Mouse (Mus musculus): Measurements from ENCODE around the gene Cdca4. TPM values are rescaled to one million over a fixed set of nuclear protein-coding genes. Genes with fewer than 3 reads are reported as not detected.

The Cdca4 gene
- total RNA-seq (2017): 30.7 and 32.0 TPM in 2 replicates

GRCm38 (mm10) chr12:112829244-112829864, at the start of gene Cdca4:
Cdca4 (minus strand) TSS chr12:112829423.
- ATAC-seq (ENCODE audit: extremely low read depth, insufficient number of reproducible peaks, low FRiP score, poor library complexity, severe bottlenecking): peak; percentile 95

GRCm38 (mm10) chr12:112877607-112878020, 48.4 kb upstream of the Cdca4 start:
- ATAC-seq (ENCODE audit: extremely low read depth, insufficient number of reproducible peaks, low FRiP score, poor library complexity, severe bottlenecking): no peak

- no peak for ATAC-seq (ENCODE audit: extremely low read depth, insufficient number of reproducible peaks, low FRiP score, poor library complexity, severe bottlenecking)
Measured at GRCm38 (mm10) chr12:112877073-112877576, 47.9 kb upstream of the Cdca4 start.

- ATAC-seq (ENCODE audit: extremely low read depth, insufficient number of reproducible peaks, low FRiP score, poor library complexity, severe bottlenecking): no peak
Measured at GRCm38 (mm10) chr12:112876332-112877072, 47.3 kb upstream of the Cdca4 start.

- ATAC-seq (ENCODE audit: extremely low read depth, insufficient number of reproducible peaks, low FRiP score, poor library complexity, severe bottlenecking): peak; percentile 44; the same call in 1 of the 2 replicates
Measured at GRCm38 (mm10) chr12:112875225-112876013, 46.2 kb upstream of the Cdca4 start.

GRCm38 (mm10) chr12:112874199-112874598, 45.0 kb upstream of the Cdca4 start:
- no peak for ATAC-seq (ENCODE audit: extremely low read depth, insufficient number of reproducible peaks, low FRiP score, poor library complexity, severe bottlenecking)

- peak; percentile 73 for ATAC-seq (ENCODE audit: extremely low read depth, insufficient number of reproducible peaks, low FRiP score, poor library complexity, severe bottlenecking)
Measured at GRCm38 (mm10) chr12:112873452-112874190, 44.4 kb upstream of the Cdca4 start.

GRCm38 (mm10) chr12:112872991-112873390, 43.8 kb upstream of the Cdca4 start:
- no peak for ATAC-seq (ENCODE audit: extremely low read depth, insufficient number of reproducible peaks, low FRiP score, poor library complexity, severe bottlenecking)

GRCm38 (mm10) chr12:112871272-112871671, 42.0 kb upstream of the Cdca4 start:
- no peak for ATAC-seq (ENCODE audit: extremely low read depth, insufficient number of reproducible peaks, low FRiP score, poor library complexity, severe bottlenecking)

- ATAC-seq (ENCODE audit: extremely low read depth, insufficient number of reproducible peaks, low FRiP score, poor library complexity, severe bottlenecking): 0 out of 2 replicates have a peak, but pooled peaks have one; percentile 13
Measured at GRCm38 (mm10) chr12:112870775-112871174, 41.6 kb upstream of the Cdca4 start.

- ATAC-seq (ENCODE audit: extremely low read depth, insufficient number of reproducible peaks, low FRiP score, poor library complexity, severe bottlenecking): no peak
Measured at GRCm38 (mm10) chr12:112869783-112870204, 40.6 kb upstream of the Cdca4 start.

- ATAC-seq (ENCODE audit: extremely low read depth, insufficient number of reproducible peaks, low FRiP score, poor library complexity, severe bottlenecking): peak; percentile 25; the same call in 1 of the 2 replicates
Measured at GRCm38 (mm10) chr12:112868178-112869087, 39.2 kb upstream of the Cdca4 start, which contains the start of gene Gpr132. Gpr132 (minus strand) TSS chr12:112868228.

GRCm38 (mm10) chr12:112867106-112867674, 38.0 kb upstream of the Cdca4 start:
- ATAC-seq (ENCODE audit: extremely low read depth, insufficient number of reproducible peaks, low FRiP score, poor library complexity, severe bottlenecking): peak; percentile 59

- no peak for ATAC-seq (ENCODE audit: extremely low read depth, insufficient number of reproducible peaks, low FRiP score, poor library complexity, severe bottlenecking)
Measured at GRCm38 (mm10) chr12:112866467-112867080, 37.4 kb upstream of the Cdca4 start.

GRCm38 (mm10) chr12:112864804-112865203, 35.6 kb upstream of the Cdca4 start:
- peak; percentile 31; the same call in 1 of the 2 replicates for ATAC-seq (ENCODE audit: extremely low read depth, insufficient number of reproducible peaks, low FRiP score, poor library complexity, severe bottlenecking)

GRCm38 (mm10) chr12:112861911-112862321, 32.7 kb upstream of the Cdca4 start:
- peak; percentile 17; the same call in 1 of the 2 replicates for ATAC-seq (ENCODE audit: extremely low read depth, insufficient number of reproducible peaks, low FRiP score, poor library complexity, severe bottlenecking)

GRCm38 (mm10) chr12:112860765-112861164, 31.5 kb upstream of the Cdca4 start:
- peak; percentile 78 for ATAC-seq (ENCODE audit: extremely low read depth, insufficient number of reproducible peaks, low FRiP score, poor library complexity, severe bottlenecking)

Measured in neutrophil, adult 5-6 weeks (primary cell).